9 mouse cellular contexts compared by ENCODE assay signal in genomic region chr9:31610212-31610611, GRCm38 (mm10).
DNase-seq lines count a peak whose midpoint lies in the region; ATAC-seq and TF ChIP-seq lines count a peak whose summit lies in the region.
"Had no signal": no experiment of that assay in that cellular context is flagged by ENCODE, and none has a peak within 500 bp of the region (broad histone marks: within the 10 kb centered on the region; RNA-seq: fewer than 3 reads in every experiment).

No protein-coding gene starts in this region.

- H3K9me3 ChIP-seq in neural tube, embryonic 15.5 days (replicated peaks) = no peaks in the 10 kb centered on the region
- H3K9me3 ChIP-seq: liver, embryonic 15.5 days had no signal

- 65% methylated on average over 1 of the region's 1 CpGs for WGBS in neural tube, embryonic 15.5 days

- TF ChIP-seq POLR2A in brain, embryonic 14.5 days (IDR thresholded peaks at IDR 0.05; ENCODE audit: borderline replicate concordance, extremely low read depth, insufficient read depth, insufficient read length, poor library complexity, severe bottlenecking) = no peak

- H3K27ac ChIP-seq in gastrocnemius, adult 2 months = peak overlapping the region; percentile 64
- no peak overlapping the region for H3K27ac ChIP-seq in neural tube, embryonic 15.5 days (replicated peaks)
- H3K27ac ChIP-seq: liver, embryonic 15.5 days had no signal

- no peak overlapping the region for H3K4me2 ChIP-seq in neural tube, embryonic 15.5 days
- H3K4me2 ChIP-seq: liver, embryonic 15.5 days had no signal

- ATAC-seq in neural tube, embryonic 15.5 days (ENCODE audit: low FRiP score) = no peak

- no peak overlapping the region for H3K4me3 ChIP-seq in gastrocnemius, adult 2 months
- no peak overlapping the region for H3K4me3 ChIP-seq in neural tube, embryonic 15.5 days (replicated peaks)
- H3K4me3 ChIP-seq: liver, embryonic 15.5 days had no signal

- TF ChIP-seq CTCF in gastrocnemius, adult 2 months (IDR thresholded peaks at IDR 0.05) = peak; percentile 48
- TF ChIP-seq CTCF in brain, embryonic 14.5 days (IDR thresholded peaks at IDR 0.05; ENCODE audit: borderline replicate concordance, extremely low read depth, insufficient read depth, insufficient read length) = peak; percentile 42; the same call in 1 of the 2 replicates

- peak; percentile 24 for DNase-seq in gastrocnemius, adult 2 months
- DNase-seq in gastrocnemius, postnatal 36 days = no peak
- peak; percentile 22 for DNase-seq in neural tube, embryonic 10.5 days (ENCODE audit: extremely low spot score, low spot score)
- no peak for DNase-seq in brain, embryonic 14.5 days (ENCODE audit: low read depth)
- peak; percentile 33 for DNase-seq in kidney, postnatal 14 days
- DNase-seq in spleen, postnatal 14 days (ENCODE audit: low spot score in 2 of 2) = no peak
- DNase-seq in thymus, postnatal 14 days = no peak

- H3K4me1 ChIP-seq in neural tube, embryonic 15.5 days = no peaks in the 10 kb centered on the region
- H3K4me1 ChIP-seq: liver, embryonic 15.5 days had no signal

- no peak overlapping the region for H3K9ac ChIP-seq in neural tube, embryonic 15.5 days (replicated peaks)
- H3K9ac ChIP-seq: liver, embryonic 15.5 days had no signal

- intact Hi-C loops in gastrocnemius, adult 2 months (cut with DNase I) = no loop called here
- intact Hi-C loops in gastrocnemius, postnatal 36 days (cut with DNase I) = no loop called here

- no peaks in the 10 kb centered on the region for H3K36me3 ChIP-seq in neural tube, embryonic 15.5 days
- H3K36me3 ChIP-seq: liver, embryonic 15.5 days had no signal

- H3K27me3 ChIP-seq in neural tube, embryonic 15.5 days (replicated peaks) = no peaks in the 10 kb centered on the region
- H3K27me3 ChIP-seq: liver, embryonic 15.5 days had no signal

Comparison
In these comparisons a context has a peak if more than half of its experiments do, and no peak if none do; other contexts are left out.
1. DNase-seq: peak in gastrocnemius, adult 2 months (single experiment), neural tube, embryonic 10.5 days (single experiment) and kidney, postnatal 14 days (single experiment); none in gastrocnemius, postnatal 36 days (0 of 2), brain, embryonic 14.5 days (single experiment), spleen, postnatal 14 days (0 of 2) and thymus, postnatal 14 days (single experiment).